Mouse (Mus musculus): ENCODE results near the gene Evc.

Evc gene

GRCm38 (mm10) chr5:37241224-37241623, 95.5 kb downstream of the Evc start:
- DNase-seq, result no peak

- peak; percentile 46 for DNase-seq
These were observed 96.1 kb downstream of the Evc start for GRCm38 (mm10) chr5:37240550-37240949.
